Mouse (Mus musculus): ENCODE data around the gene Foxk1.

- no peak for TF ChIP-seq CTCF (IDR thresholded peaks at IDR 0.05; ENCODE audit: control insufficient read depth, insufficient read depth, insufficient read length)
- TF ChIP-seq FOSL1 (IDR thresholded peaks at IDR 0.05; ENCODE audit: insufficient read depth, low read length, poor library complexity, severe bottlenecking) = no peak
- no peak for TF ChIP-seq MAX (IDR thresholded peaks at IDR 0.05)
- no peak for TF ChIP-seq CEBPB (IDR thresholded peaks at IDR 0.05; ENCODE audit: low read depth)
- no peak for TF ChIP-seq MYOD1 (IDR thresholded peaks at IDR 0.05; ENCODE audit: control insufficient read depth, insufficient read length, low read depth)
- no peak for TF ChIP-seq MYOG (IDR thresholded peaks at IDR 0.05; ENCODE audit: control insufficient read depth, extremely low read depth, insufficient read length)
These were observed 19.6 kb downstream of the Foxk1 start for GRCm38 (mm10) chr5:142420920-142421319.
